Mouse (Mus musculus): ENCODE data around the gene Wasf2. TPM values are rescaled to one million over a fixed set of nuclear protein-coding genes. Genes with fewer than 3 reads are reported as not detected.
A peak's percentile ranks its signal among the peaks of the same experiment; 100 is the strongest.

Wasf2 gene
- polyA plus RNA-seq, 1 experiment from 2014 or later = 109 TPM

GRCm38 (mm10) chr4:133184031-133184897, 54.0 kb downstream of the Wasf2 start:
- Histone ChIP-seq H3K9me3 (replicated peaks) (no peaks in the 10 kb centered on the region), H3K4me3 (replicated peaks) (no peak overlapping the region), H3K36me3 (peaks cover 78% of the 10 kb centered on the region), H3K4me1 (peaks cover 35% of the 10 kb centered on the region), H3K4me2 (no peak overlapping the region), H3K27ac (peak overlapping the region; percentile 87), H3K9ac (no peak overlapping the region), H3K27me3 (no peaks in the 10 kb centered on the region)
- 50% methylated on average over 14 of the region's 14 CpGs for WGBS
- ATAC-seq (replicated peaks; ENCODE audit: low FRiP score) = no peak

GRCm38 (mm10) chr4:133184898-133185665, 54.8 kb downstream of the Wasf2 start:
- 20% methylated on average over 15 of the region's 15 CpGs for WGBS
- H3K9me3 ChIP-seq (replicated peaks) = no peaks in the 10 kb centered on the region
- H3K4me3 ChIP-seq (replicated peaks) = no peak overlapping the region
- ATAC-seq (replicated peaks; ENCODE audit: low FRiP score) = no peak
- no peak overlapping the region for H3K4me2 ChIP-seq
- H3K4me1 ChIP-seq = peaks cover 35% of the 10 kb centered on the region
- H3K36me3 ChIP-seq = peaks cover 78% of the 10 kb centered on the region
- H3K27ac ChIP-seq = peak overlapping the region; percentile 87
- H3K9ac ChIP-seq = no peak overlapping the region
- H3K27me3 ChIP-seq = no peaks in the 10 kb centered on the region

- Histone ChIP-seq H3K9ac (no peak overlapping the region), H3K4me2 (no peak overlapping the region), H3K27me3 (no peaks in the 10 kb centered on the region), H3K4me1 (peaks cover 35% of the 10 kb centered on the region), H3K9me3 (replicated peaks) (no peaks in the 10 kb centered on the region), H3K4me3 (replicated peaks) (no peak overlapping the region), H3K36me3 (peaks cover 79% of the 10 kb centered on the region), H3K27ac (peak overlapping the region; percentile 87)
- WGBS = 68% methylated on average over 8 of the region's 8 CpGs
- no peak for ATAC-seq (replicated peaks; ENCODE audit: low FRiP score)
These were observed 55.6 kb downstream of the Wasf2 start for GRCm38 (mm10) chr4:133185893-133186292.

GRCm38 (mm10) chr4:133186856-133187255, 56.6 kb downstream of the Wasf2 start:
- no peak overlapping the region for H3K4me3 ChIP-seq (replicated peaks)
- no peak overlapping the region for H3K27ac ChIP-seq
- no peaks in the 10 kb centered on the region for H3K27me3 ChIP-seq
- ATAC-seq (replicated peaks; ENCODE audit: low FRiP score) = no peak
- H3K4me2 ChIP-seq = no peak overlapping the region
- peaks cover 35% of the 10 kb centered on the region for H3K4me1 ChIP-seq
- 93% methylated on average over 5 of the region's 5 CpGs for WGBS
- H3K9ac ChIP-seq = no peak overlapping the region
- H3K36me3 ChIP-seq = peaks cover 79% of the 10 kb centered on the region
- H3K9me3 ChIP-seq (replicated peaks) = no peaks in the 10 kb centered on the region

GRCm38 (mm10) chr4:133189396-133189795, 59.1 kb downstream of the Wasf2 start:
- no peak overlapping the region for H3K27ac ChIP-seq
- H3K4me1 ChIP-seq = peaks cover 18% of the 10 kb centered on the region
- no peaks in the 10 kb centered on the region for H3K9me3 ChIP-seq (replicated peaks)
- H3K27me3 ChIP-seq = no peaks in the 10 kb centered on the region
- H3K9ac ChIP-seq = no peak overlapping the region
- no peak overlapping the region for H3K4me3 ChIP-seq (replicated peaks)
- H3K4me2 ChIP-seq = no peak overlapping the region
- ATAC-seq (replicated peaks; ENCODE audit: low FRiP score) = no peak
- peaks cover 93% of the 10 kb centered on the region for H3K36me3 ChIP-seq
- 63% methylated on average over 10 of the region's 10 CpGs for WGBS

- Histone ChIP-seq H3K4me1 (peaks cover 40% of the 10 kb centered on the region), H3K27ac (no peak overlapping the region), H3K4me3 (replicated peaks) (no peak overlapping the region), H3K9ac (no peak overlapping the region), H3K4me2 (no peak overlapping the region), H3K27me3 (no peaks in the 10 kb centered on the region), H3K9me3 (replicated peaks) (no peaks in the 10 kb centered on the region), H3K36me3 (peaks cover 79% of the 10 kb centered on the region)
- WGBS = 83% methylated on average over 11 of the region's 11 CpGs
- no peak for ATAC-seq (replicated peaks; ENCODE audit: low FRiP score)
These were observed 64.2 kb downstream of the Wasf2 start for GRCm38 (mm10) chr4:133194482-133194881.

GRCm38 (mm10) chr4:133195014-133195413, 64.7 kb downstream of the Wasf2 start:
- 76% methylated on average over 4 of the region's 4 CpGs for WGBS
- ATAC-seq (replicated peaks; ENCODE audit: low FRiP score) = no peak
- peaks cover 45% of the 10 kb centered on the region for H3K4me1 ChIP-seq
- peaks cover 74% of the 10 kb centered on the region for H3K36me3 ChIP-seq
- H3K27me3 ChIP-seq = no peaks in the 10 kb centered on the region
- no peak overlapping the region for H3K4me3 ChIP-seq (replicated peaks)
- H3K9ac ChIP-seq = no peak overlapping the region
- no peak overlapping the region for H3K4me2 ChIP-seq
- H3K27ac ChIP-seq = no peak overlapping the region
- no peaks in the 10 kb centered on the region for H3K9me3 ChIP-seq (replicated peaks)

- Histone ChIP-seq H3K27ac (peak overlapping the region; percentile 92), H3K36me3 (peaks cover 63% of the 10 kb centered on the region), H3K4me3 (replicated peaks) (no peak overlapping the region), H3K9ac (no peak overlapping the region), H3K4me1 (peaks cover 56% of the 10 kb centered on the region), H3K9me3 (replicated peaks) (no peaks in the 10 kb centered on the region), H3K27me3 (no peaks in the 10 kb centered on the region), H3K4me2 (no peak overlapping the region)
- no peak for ATAC-seq (replicated peaks; ENCODE audit: low FRiP score)
- WGBS = 89% methylated on average over 2 of the region's 2 CpGs
These were observed 65.8 kb downstream of the Wasf2 start for GRCm38 (mm10) chr4:133196136-133196535.

GRCm38 (mm10) chr4:133196852-133197251, 66.5 kb downstream of the Wasf2 start:
- peak; percentile 44; the same call in 1 of the 2 replicates for ATAC-seq (replicated peaks; ENCODE audit: low FRiP score)
- Histone ChIP-seq H3K4me3 (replicated peaks) (no peak overlapping the region), H3K9ac (no peak overlapping the region), H3K9me3 (replicated peaks) (no peaks in the 10 kb centered on the region), H3K4me1 (peaks cover 59% of the 10 kb centered on the region), H3K36me3 (peaks cover 56% of the 10 kb centered on the region), H3K27me3 (no peaks in the 10 kb centered on the region), H3K27ac (peak overlapping the region; percentile 92), H3K4me2 (no peak overlapping the region)
- 20% methylated on average over 7 of the region's 7 CpGs for WGBS

- 0 out of 2 replicates have a peak overlapping the region, but pooled peaks have one; percentile 22 for H3K4me2 ChIP-seq
- H3K9me3 ChIP-seq (replicated peaks) = no peaks in the 10 kb centered on the region
- peaks cover 51% of the 10 kb centered on the region for H3K36me3 ChIP-seq
- peak overlapping the region; percentile 92 for H3K27ac ChIP-seq
- H3K9ac ChIP-seq = no peak overlapping the region
- no peak for ATAC-seq (replicated peaks; ENCODE audit: low FRiP score)
- no peaks in the 10 kb centered on the region for H3K27me3 ChIP-seq
- 15% methylated on average over 5 of the region's 5 CpGs for WGBS
- H3K4me3 ChIP-seq (replicated peaks) = no peak overlapping the region
- H3K4me1 ChIP-seq = peaks cover 59% of the 10 kb centered on the region
These were observed 67.0 kb downstream of the Wasf2 start for GRCm38 (mm10) chr4:133197355-133197754.

GRCm38 (mm10) chr4:133197801-133198286, 67.5 kb downstream of the Wasf2 start:
- WGBS = 21% methylated on average over 13 of the region's 13 CpGs
- Histone ChIP-seq H3K27ac (peak overlapping the region; percentile 92), H3K4me1 (peaks cover 59% of the 10 kb centered on the region)

More at GRCm38 (mm10) chr4:133197801-133198286, 67.5 kb downstream of the Wasf2 start:
- Histone ChIP-seq H3K9ac (no peak overlapping the region), H3K36me3 (peaks cover 46% of the 10 kb centered on the region), H3K9me3 (replicated peaks) (no peaks in the 10 kb centered on the region), H3K4me2 (0 out of 2 replicates have a peak overlapping the region, but pooled peaks have one; percentile 22), H3K27me3 (no peaks in the 10 kb centered on the region), H3K4me3 (replicated peaks) (no peak overlapping the region)
- peak; percentile 44; the same call in 1 of the 2 replicates for ATAC-seq (replicated peaks; ENCODE audit: low FRiP score)

Measured in kidney, embryonic 15.5 days (tissue).